Mouse (Mus musculus) midbrain, embryonic 15.5 days (tissue): ENCODE measurements at regions not wholly inside any gene's neighbourhood (a gene's known extent, or its start where the extent isn't known, plus 50 kb on each side); places are given as distances from the start of the nearest gene placed in this dataset.

Experiments used
- ATAC-seq: fragments of 200-750 bp; cut with Nextera tagmentation; replicated peaks from 2 replicates; pipeline ENCODE4 v1.8.0; 2017; ENCODE audit warnings: moderate TSS enrichment
- H3K27ac ChIP-seq: fragments of 300-500 bp; sonication (generic); 2 replicates; pipeline ENCODE4 v1.5.1; 2015; ENCODE audit warnings: mild to moderate bottlenecking, inconsistent platforms
- H3K27me3 ChIP-seq: fragments of 300-500 bp; sonication (generic); replicated peaks from 2 replicates; pipeline ENCODE4 v1.6.1; 2015; ENCODE audit warnings: inconsistent platforms
- H3K36me3 ChIP-seq: fragments of 300-500 bp; sonication (generic); replicated peaks from 2 replicates; pipeline ENCODE4 v1.6.1; 2015; ENCODE audit warnings: inconsistent platforms
- H3K4me1 ChIP-seq: fragments of 300-500 bp; sonication (generic); 2 replicates; pipeline ENCODE4 v1.6.1; 2015; ENCODE audit warnings: inconsistent platforms
- H3K4me2 ChIP-seq: fragments of 300-500 bp; sonication (generic); 2 replicates; pipeline ENCODE4 v1.6.1; 2015; ENCODE audit warnings: inconsistent platforms, mild to moderate bottlenecking, moderate library complexity
- H3K4me3 ChIP-seq: fragments of 300-500 bp; sonication (generic); 2 replicates; pipeline ENCODE4 v1.5.1; 2015; ENCODE audit warnings: mild to moderate bottlenecking, inconsistent platforms
- H3K9ac ChIP-seq: fragments of 300-500 bp; sonication (generic); 2 replicates; pipeline ENCODE4 v1.6.1; 2015; ENCODE audit warnings: mild to moderate bottlenecking, inconsistent platforms
- H3K9me3 ChIP-seq: fragments of 300-500 bp; sonication (generic); 2 replicates; pipeline ENCODE4 v1.6.1; 2016; ENCODE audit warnings: inconsistent platforms
- WGBS: fragments of 180-500 bp; shearing (Covaris S2); methylation state at CpG from one replicate; pipeline ENCODE4 v1.1.7; 2015; ENCODE audit warnings: mixed read lengths; 5-methylcytosine and 5-hydroxymethylcytosine counted together

GRCm38 (mm10) chr3:132510240-132510639 lies 119.4 kb upstream of the Gimd1 start:
- Histone ChIP-seq H3K9me3 (no peaks in the 10 kb centered on the region), H3K9ac (no peak overlapping the region), H3K27ac (no peak overlapping the region), H3K4me2 (no peak overlapping the region), H3K27me3 (no peaks in the 10 kb centered on the region), H3K4me3 (no peak overlapping the region), H3K36me3 (no peaks in the 10 kb centered on the region), H3K4me1 (no peaks in the 10 kb centered on the region)
- 38% methylated on average over 1 of the region's 1 CpGs for WGBS
- ATAC-seq: no peak

- Histone ChIP-seq H3K9me3 (no peaks in the 10 kb centered on the region), H3K4me1 (no peaks in the 10 kb centered on the region), H3K27me3 (no peaks in the 10 kb centered on the region), H3K4me2 (no peak overlapping the region), H3K9ac (no peak overlapping the region), H3K4me3 (no peak overlapping the region), H3K36me3 (no peaks in the 10 kb centered on the region), H3K27ac (no peak overlapping the region)
- WGBS: 86% methylated on average over 8 of the region's 8 CpGs
- ATAC-seq: no peak
Observed at GRCm38 (mm10) chr3:132512526-132513102, 117.0 kb upstream of the Gimd1 start.

- 76% methylated on average over 4 of the region's 4 CpGs for WGBS
- ATAC-seq: no peak
- Histone ChIP-seq H3K4me2 (no peak overlapping the region), H3K27ac (no peak overlapping the region), H3K4me1 (no peaks in the 10 kb centered on the region), H3K36me3 (no peaks in the 10 kb centered on the region), H3K9ac (no peak overlapping the region), H3K9me3 (no peaks in the 10 kb centered on the region), H3K4me3 (no peak overlapping the region), H3K27me3 (no peaks in the 10 kb centered on the region)
Observed at GRCm38 (mm10) chr3:132533323-132533904, 96.2 kb upstream of the Gimd1 start.

- WGBS: 91% methylated on average over 9 of the region's 9 CpGs
- Histone ChIP-seq H3K9me3 (no peaks in the 10 kb centered on the region), H3K36me3 (no peaks in the 10 kb centered on the region), H3K9ac (no peak overlapping the region), H3K4me1 (no peaks in the 10 kb centered on the region), H3K4me3 (no peak overlapping the region), H3K4me2 (no peak overlapping the region), H3K27ac (no peak overlapping the region), H3K27me3 (no peaks in the 10 kb centered on the region)
- ATAC-seq: no peak
Observed at GRCm38 (mm10) chr3:132539780-132540658, 89.6 kb upstream of the Gimd1 start.

GRCm38 (mm10) chr3:132551238-132551808 lies 78.3 kb upstream of the Gimd1 start:
- Histone ChIP-seq H3K4me2 (no peak overlapping the region), H3K27me3 (no peaks in the 10 kb centered on the region), H3K4me1 (no peaks in the 10 kb centered on the region), H3K36me3 (no peaks in the 10 kb centered on the region), H3K4me3 (no peak overlapping the region), H3K9ac (no peak overlapping the region), H3K27ac (no peak overlapping the region), H3K9me3 (no peaks in the 10 kb centered on the region)
- ATAC-seq: no peak
- WGBS: 90% methylated on average over 6 of the region's 6 CpGs

GRCm38 (mm10) chr3:132565755-132566154 lies 63.9 kb upstream of the Gimd1 start:
- H3K4me1 ChIP-seq: no peaks in the 10 kb centered on the region
- H3K4me2 ChIP-seq: no peak overlapping the region
- no peaks in the 10 kb centered on the region for H3K36me3 ChIP-seq
- H3K9me3 ChIP-seq: no peaks in the 10 kb centered on the region
- no peak overlapping the region for H3K27ac ChIP-seq
- H3K9ac ChIP-seq: no peak overlapping the region
- H3K4me3 ChIP-seq: no peak overlapping the region
- H3K27me3 ChIP-seq: no peaks in the 10 kb centered on the region
- ATAC-seq: no peak
- 95% methylated on average over 2 of the region's 2 CpGs for WGBS

- H3K4me3 ChIP-seq: no peak overlapping the region
- no peaks in the 10 kb centered on the region for H3K27me3 ChIP-seq
- H3K9ac ChIP-seq: no peak overlapping the region
- no peak for ATAC-seq
- H3K9me3 ChIP-seq: no peaks in the 10 kb centered on the region
- no peak overlapping the region for H3K27ac ChIP-seq
- no peaks in the 10 kb centered on the region for H3K4me1 ChIP-seq
- no peaks in the 10 kb centered on the region for H3K36me3 ChIP-seq
- WGBS: 85% methylated on average over 7 of the region's 7 CpGs
- H3K4me2 ChIP-seq: no peak overlapping the region
Observed at GRCm38 (mm10) chr3:132566301-132566700, 63.3 kb upstream of the Gimd1 start.
